Mouse (Mus musculus): Measurements from ENCODE around the gene Gm28035.

- TF ChIP-seq CTCF (IDR thresholded peaks at IDR 0.05; ENCODE audit: borderline replicate concordance, insufficient read depth, low read depth, low read length): no peak
- TF ChIP-seq POLR2A (IDR thresholded peaks at IDR 0.05; ENCODE audit: borderline replicate concordance, insufficient read depth, low read length): no peak
Observed at GRCm38 (mm10) chr2:30244595-30245178, 4.3 kb downstream of the Gm28035 start.
